28 mouse cellular contexts compared by ENCODE assay signal in genomic region chr8:113140021-113140420, GRCm38 (mm10).
"Had no signal": no experiment of that assay in that cellular context is flagged by ENCODE, and none has a peak within 500 bp of the region (broad histone marks: within the 10 kb centered on the region; RNA-seq: fewer than 3 reads in every experiment).

No protein-coding gene starts in this region.

- H3K27ac ChIP-seq: heart, embryonic 10.5 days; heart, embryonic 13.5 days; heart, embryonic 15.5 days; hindbrain, embryonic 10.5 days; hindbrain, embryonic 12.5 days; hindbrain, embryonic 13.5 days; hindbrain, embryonic 14.5 days; hindbrain, embryonic 15.5 days; hindbrain, postnatal 0 days; intestine, embryonic 15.5 days; kidney, embryonic 15.5 days; kidney, postnatal 0 days; layer of hippocampus, adult 2 months had no signal

- H3K4me2 ChIP-seq: heart, embryonic 11.5 days; heart, embryonic 12.5 days; heart, embryonic 13.5 days; heart, embryonic 15.5 days; hindbrain, embryonic 12.5 days; hindbrain, embryonic 13.5 days; hindbrain, embryonic 14.5 days; hindbrain, embryonic 15.5 days; intestine, embryonic 15.5 days; kidney, embryonic 15.5 days had no signal

- H3K27me3 ChIP-seq: heart, embryonic 12.5 days; heart, embryonic 13.5 days; heart, embryonic 15.5 days; hindbrain, embryonic 12.5 days; hindbrain, embryonic 13.5 days; hindbrain, embryonic 15.5 days; intestine, embryonic 15.5 days; kidney, embryonic 15.5 days had no signal

- ATAC-seq: hindbrain, embryonic 16.5 days; hindbrain, postnatal 0 days; inflammation-experienced regulatory T-cells, adult 6 months; intestine, embryonic 15.5 days; intestine, embryonic 16.5 days; intestine, postnatal 0 days had no signal

- H3K9ac ChIP-seq: heart, embryonic 12.5 days; heart, embryonic 13.5 days; heart, embryonic 15.5 days; hindbrain, embryonic 12.5 days; hindbrain, embryonic 13.5 days; hindbrain, embryonic 14.5 days; hindbrain, embryonic 15.5 days; intestine, embryonic 15.5 days; kidney, embryonic 15.5 days had no signal

- H3K4me3 ChIP-seq: heart, embryonic 10.5 days; heart, embryonic 12.5 days; heart, embryonic 13.5 days; heart, embryonic 15.5 days; hindbrain, embryonic 10.5 days; hindbrain, embryonic 12.5 days; hindbrain, embryonic 13.5 days; hindbrain, embryonic 15.5 days; intestine, embryonic 15.5 days; kidney, embryonic 15.5 days; layer of hippocampus, adult 2 months had no signal

- H3K4me1 ChIP-seq: heart, embryonic 10.5 days; heart, embryonic 12.5 days; heart, embryonic 13.5 days; heart, embryonic 15.5 days; hindbrain, embryonic 10.5 days; hindbrain, embryonic 13.5 days; hindbrain, embryonic 15.5 days; intestine, embryonic 15.5 days; kidney, embryonic 15.5 days had no signal

- DNase-seq: heart, postnatal 10 days; heart, postnatal 14 days; heart, postnatal 36 days; heart, postnatal 4 days; kidney, postnatal 10 days; kidney, postnatal 14 days; kidney, postnatal 4 days; layer of hippocampus, adult 9-11 months; layer of hippocampus, postnatal 36 days had no signal

- H3K36me3 ChIP-seq: heart, embryonic 10.5 days; heart, embryonic 12.5 days; heart, embryonic 13.5 days; heart, embryonic 15.5 days; hindbrain, embryonic 10.5 days; hindbrain, embryonic 12.5 days; hindbrain, embryonic 13.5 days; hindbrain, embryonic 15.5 days; intestine, embryonic 15.5 days; kidney, embryonic 15.5 days had no signal

- H3K9me3 ChIP-seq: heart, embryonic 10.5 days; heart, embryonic 12.5 days; heart, embryonic 13.5 days; heart, embryonic 15.5 days; hindbrain, embryonic 10.5 days; hindbrain, embryonic 12.5 days; hindbrain, embryonic 13.5 days; intestine, embryonic 15.5 days; kidney, embryonic 15.5 days had no signal
